Mouse (Mus musculus) embryo, embryonic 10.5 days (tissue): ENCODE results near the gene Cmip.
"Not testable (repeated sequence)": the region's sequence is repeated elsewhere in the genome, so short reads cannot be mapped to it uniquely, and the experiment has no call there.

Experiments
- DNase-seq: peaks from one replicate; pipeline ENCODE4 v3.0.0-alpha.2; 2015; ENCODE audit warnings: low spot score

Gene Cmip

GRCm38 (mm10) chr8:117421838-117422237 is 165.0 kb downstream of the Cmip start:
- no peak for DNase-seq

- no peak for DNase-seq
Observed at GRCm38 (mm10) chr8:117422343-117422742, 165.5 kb downstream of the Cmip start.

GRCm38 (mm10) chr8:117423029-117423428 is 166.2 kb downstream of the Cmip start:
- no peak for DNase-seq

GRCm38 (mm10) chr8:117427816-117428215 is 171.0 kb downstream of the Cmip start:
- DNase-seq = not testable (repeated sequence)

GRCm38 (mm10) chr8:117428524-117429162 is 171.8 kb downstream of the Cmip start:
- DNase-seq = no peak

DNA sequence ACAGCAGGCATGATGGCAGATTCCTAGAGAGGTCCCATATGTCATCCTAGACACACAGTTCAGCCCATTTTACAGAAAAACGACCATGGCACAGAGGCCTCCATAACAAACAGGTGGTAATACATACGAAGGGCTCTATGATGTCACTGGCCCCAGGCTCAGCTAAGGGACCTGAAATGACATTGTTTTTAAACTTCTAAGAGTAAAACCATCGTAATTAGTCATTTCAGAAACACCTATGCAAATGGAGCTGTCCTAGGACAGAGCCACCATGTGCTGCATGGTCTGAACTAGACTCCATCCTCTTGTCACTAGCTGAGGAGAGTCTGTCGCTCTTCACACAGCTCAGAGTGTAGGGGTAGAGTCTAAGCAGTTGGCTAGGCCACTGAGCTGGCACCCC is 173.8 kb downstream of the Cmip start:
- no peak for DNase-seq

GRCm38 (mm10) chr8:117431554-117431953 is 174.7 kb downstream of the Cmip start:
- DNase-seq = no peak

GRCm38 (mm10) chr8:117432111-117432510 is 175.2 kb downstream of the Cmip start:
- no peak for DNase-seq

GRCm38 (mm10) chr8:117433968-117434367 is 177.1 kb downstream of the Cmip start:
- no peak for DNase-seq

DNA sequence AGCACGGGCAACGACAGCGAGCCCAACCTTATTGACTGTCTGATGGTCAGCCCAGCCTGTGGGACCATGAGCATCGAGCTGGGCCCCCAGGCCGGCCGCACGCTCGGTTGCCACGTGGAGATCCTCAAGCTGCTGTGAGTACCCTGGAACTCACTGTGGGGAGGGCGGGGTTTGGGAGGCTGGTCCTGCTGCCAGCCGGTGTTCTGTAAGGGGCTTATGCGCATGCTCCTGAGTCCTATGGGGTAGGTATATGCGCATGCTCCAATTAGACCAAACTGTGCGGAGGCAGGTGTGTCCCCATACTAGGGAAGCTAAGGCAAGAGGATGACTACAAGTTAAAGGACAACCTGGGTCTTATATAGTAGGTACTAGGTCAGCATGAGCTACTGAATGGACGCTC is 179.9 kb downstream of the Cmip start:
- DNase-seq = no peak

GRCm38 (mm10) chr8:117437616-117438015 is 180.8 kb downstream of the Cmip start:
- DNase-seq = no peak

DNA sequence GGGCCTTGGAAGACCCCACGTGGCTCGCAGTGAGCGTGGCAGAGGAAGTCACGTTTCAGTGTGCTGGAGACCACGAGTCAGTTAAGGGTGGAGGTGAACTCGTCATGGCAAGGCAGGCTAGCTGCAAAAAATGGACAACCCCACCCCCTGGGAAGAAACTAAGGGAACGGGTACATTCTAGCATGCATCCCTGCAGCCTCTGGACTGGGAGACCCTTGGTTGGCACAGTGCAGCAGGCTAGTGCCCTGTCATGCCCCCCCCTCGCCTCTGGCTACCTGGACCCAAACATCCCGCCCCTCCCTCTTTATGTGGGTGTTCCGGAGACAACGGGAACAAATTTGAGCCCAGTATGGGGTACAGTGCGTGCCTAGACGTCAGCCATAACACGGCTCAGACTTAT is 183.5 kb downstream of the Cmip start:
- DNase-seq = no peak

DNA sequence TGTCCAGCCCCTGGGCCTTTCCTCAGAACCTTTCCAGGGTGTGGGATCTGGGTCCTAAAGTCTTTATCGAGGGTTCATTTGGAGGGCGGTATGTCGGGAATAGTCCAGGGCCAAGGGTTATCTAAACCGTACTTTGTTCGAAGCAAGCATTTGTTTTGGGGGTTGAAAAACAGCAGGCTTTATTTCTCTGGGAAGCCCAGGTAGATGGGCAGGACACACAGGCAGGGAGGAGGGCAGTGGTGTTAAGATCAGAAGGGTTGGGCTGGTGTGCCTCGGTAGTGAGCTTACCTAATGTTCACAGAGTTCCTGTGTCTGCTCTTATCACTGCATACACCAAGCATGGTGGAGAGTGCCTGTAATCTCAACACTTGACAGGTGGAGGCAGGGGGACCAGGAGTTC is 183.9 kb downstream of the Cmip start:
- no peak for DNase-seq

DNA sequence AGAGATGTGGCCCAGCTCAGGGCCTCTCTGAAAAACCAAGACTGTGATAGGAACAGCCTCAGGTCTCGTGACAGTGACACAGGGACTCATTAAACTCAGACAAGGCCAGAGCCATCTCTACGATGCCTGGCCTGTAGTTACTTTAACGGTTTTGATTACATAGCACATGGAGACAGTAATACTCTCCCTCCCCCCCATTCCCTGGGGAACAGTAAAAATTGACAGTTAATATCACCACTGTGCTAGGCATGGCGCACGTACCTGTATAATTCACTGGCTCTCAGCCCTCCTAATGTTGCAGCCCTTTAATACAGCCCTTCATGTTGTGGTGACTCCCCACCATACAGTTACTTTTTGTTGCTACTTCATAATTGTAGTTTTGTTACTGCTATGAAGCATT is 188.6 kb downstream of the Cmip start:
- DNase-seq = no peak

DNA sequence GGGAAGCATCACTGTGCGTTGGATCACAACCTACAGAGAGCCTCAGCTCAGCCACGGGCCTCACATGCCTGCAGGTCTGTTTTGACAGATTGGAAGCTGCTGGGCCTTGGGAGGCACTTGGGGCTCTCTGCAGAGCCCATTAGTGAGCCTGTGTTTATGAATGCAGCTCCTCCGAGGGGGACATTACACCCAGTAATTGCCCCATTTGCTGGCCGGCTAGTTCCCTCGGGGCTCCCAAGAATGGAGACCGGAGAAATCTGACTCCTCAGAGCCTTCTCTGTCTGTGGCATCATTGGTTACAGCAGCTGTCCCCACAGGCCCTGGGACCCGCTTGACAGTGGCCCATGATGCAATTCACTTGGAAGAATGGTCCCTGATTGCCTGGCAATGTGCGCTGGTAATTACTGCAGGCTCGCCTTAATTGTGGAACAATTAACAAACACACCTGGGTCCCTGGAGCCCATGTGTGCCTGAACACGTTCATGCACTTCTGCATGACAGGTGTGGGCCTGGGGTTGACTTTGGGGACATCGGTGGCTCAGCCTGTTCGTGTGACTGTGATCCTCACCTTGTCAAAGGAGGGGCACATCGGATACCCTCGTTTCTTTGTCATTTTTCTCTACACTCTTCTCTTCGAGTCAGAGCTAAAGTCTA is 189.6 kb downstream of the Cmip start:
- peak; percentile 28 for DNase-seq

GRCm38 (mm10) chr8:117451072-117451471 is 194.2 kb downstream of the Cmip start:
- no peak for DNase-seq

DNA sequence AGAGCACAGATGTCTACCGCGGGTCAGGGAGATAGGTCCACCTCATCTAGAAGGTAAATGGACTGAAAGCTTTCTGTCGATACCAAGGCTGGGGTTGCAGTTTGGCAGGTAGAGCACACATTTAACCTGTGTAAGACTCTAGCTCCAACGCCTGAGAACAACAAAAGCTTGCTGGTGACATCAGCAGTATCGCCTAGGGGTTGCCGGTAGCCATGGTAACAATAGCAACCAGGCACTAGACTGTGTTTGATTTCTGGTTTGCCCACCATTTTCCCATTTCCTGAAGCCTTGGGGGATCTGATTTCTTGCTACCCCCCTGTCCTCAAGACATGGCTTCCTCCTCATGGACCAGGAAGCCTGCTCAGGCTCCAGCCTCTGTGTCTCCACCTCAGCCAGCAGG is 197.1 kb downstream of the Cmip start:
- no peak for DNase-seq

DNA sequence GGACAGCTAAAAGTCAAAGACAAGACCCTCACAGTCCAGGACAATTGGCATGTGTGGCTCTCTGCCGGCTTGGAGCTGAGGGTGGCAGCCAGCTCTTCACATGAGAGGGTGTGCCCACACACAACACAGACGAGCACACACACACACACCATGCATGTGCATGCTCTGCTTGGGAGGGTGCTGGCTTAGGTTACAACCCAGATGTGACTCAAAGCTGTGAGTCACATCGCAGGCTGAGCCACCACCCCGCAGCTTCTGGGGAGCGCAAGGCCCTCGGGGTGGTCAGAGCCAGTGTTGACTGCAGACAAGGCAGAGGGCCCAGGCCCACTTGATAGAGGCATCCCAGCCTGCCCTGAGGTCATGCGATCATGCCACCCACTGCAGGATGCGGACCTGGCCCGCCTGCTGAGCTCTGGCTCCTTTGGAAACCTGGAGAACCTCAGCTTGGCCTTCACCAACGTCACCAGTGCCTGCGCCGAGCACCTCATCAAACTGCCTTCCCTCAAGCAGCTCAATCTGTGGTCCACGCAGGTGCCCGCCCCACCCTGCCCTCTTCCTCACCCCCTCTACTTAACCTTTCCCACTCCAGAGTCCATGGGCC is 197.8 kb downstream of the Cmip start:
- no peak for DNase-seq

- DNase-seq = no peak
Observed at GRCm38 (mm10) chr8:117455701-117456100, 198.8 kb downstream of the Cmip start.

DNA sequence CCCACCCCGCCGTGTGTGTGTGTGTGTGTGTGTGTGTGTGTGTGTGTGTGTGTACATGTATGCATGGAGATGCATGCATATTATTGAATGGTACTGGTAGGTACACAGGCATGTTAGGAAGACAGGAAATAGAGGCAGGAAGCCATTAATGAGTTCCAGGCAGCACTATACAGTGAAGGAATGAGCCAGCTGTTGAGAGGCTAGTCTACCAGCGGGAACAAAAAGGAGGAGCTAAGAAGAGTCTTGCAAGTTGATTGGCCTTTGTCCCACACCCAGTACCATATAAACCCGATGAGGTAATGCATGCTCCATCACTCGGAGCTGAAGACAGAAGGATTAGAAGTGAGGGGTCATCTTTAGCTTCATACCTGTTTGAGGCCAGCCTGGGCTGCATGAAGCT is 201.6 kb downstream of the Cmip start:
- DNase-seq = peak; percentile 48

DNA sequence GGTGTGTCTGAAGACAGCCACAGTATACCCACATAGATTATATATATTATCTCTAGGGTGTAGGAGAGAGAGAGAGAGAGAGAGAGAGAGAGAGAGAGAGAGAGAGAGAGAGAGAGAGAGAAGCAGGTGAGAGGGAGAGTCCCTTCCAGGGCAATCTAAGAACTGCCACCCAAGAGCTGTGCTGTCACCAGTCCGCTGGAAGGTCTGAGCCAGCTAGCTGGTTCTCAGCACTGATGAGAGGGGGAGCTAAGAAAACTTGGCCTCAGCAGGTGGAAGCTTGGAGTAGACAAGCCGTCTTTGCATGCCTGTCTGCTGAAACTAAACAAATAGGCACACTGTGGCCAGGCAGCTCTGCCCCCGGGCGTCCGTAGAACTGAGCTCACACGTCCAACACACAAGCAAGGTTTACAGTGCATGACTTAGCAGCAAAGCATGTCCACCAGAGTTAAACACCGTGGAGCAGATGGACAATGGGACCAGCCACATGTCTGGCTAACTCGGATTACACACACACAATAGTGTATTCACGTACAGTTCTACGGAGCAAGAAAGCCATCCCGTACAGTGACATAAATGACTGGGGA is 205.9 kb downstream of the Cmip start:
- DNase-seq = no peak

- no peak for DNase-seq
Observed at GRCm38 (mm10) chr8:117464525-117464924, 207.7 kb downstream of the Cmip start.

DNA sequence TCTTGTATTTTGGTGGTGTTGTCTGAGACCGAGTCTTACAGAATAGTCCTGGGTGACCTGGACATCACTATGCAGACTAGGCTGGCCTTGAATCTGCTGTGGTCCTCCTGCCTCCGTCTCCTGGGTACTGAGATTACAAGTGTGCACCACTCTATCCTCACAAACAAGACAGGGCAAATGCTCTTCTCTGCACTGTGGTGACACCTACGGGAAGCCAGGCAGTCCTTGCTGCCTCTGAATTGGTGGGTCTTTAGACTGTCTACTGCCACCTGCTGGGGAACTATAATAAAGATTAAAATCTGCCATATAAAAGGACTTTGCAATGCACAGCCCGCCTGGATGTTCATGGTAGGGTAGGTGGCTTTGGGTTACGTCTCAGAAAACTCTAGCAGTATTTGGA is 208.4 kb downstream of the Cmip start:
- DNase-seq = peak; percentile 90
